Mouse (Mus musculus) MEL (cell line): Measurements from ENCODE around the gene Hrct1. TPM values are rescaled to one million over a fixed set of nuclear protein-coding genes. Genes with fewer than 3 reads are reported as not detected.

Experiments
- DNase-seq: peaks from one replicate; pipeline ENCODE4 v3.0.0; 2011; ENCODE audit warnings: low read depth, low spot score
- H3K27ac ChIP-seq: 2 replicates; pipeline ENCODE4 v1.5.1; 2012; ENCODE audit warnings: low read depth, mild to moderate bottlenecking, control low read depth, low read length, moderate library complexity; ENCODE audit not compliant: control insufficient read depth
- H3K27me3 ChIP-seq, 2 experiments: fragments of 150-350 bp in 1 of 2; sonication (generic) in 1 of 2; 2 replicates each; pipeline ENCODE4 v1.6.1; 2012; ENCODE audit warnings: low read length in 2 of 2, mild to moderate bottlenecking in 2 of 2, improper control_type of control experiment in 1 of 2, moderate library complexity in 1 of 2; ENCODE audit not compliant: insufficient read depth in 2 of 2, control insufficient read depth in 1 of 2
- H3K36me3 ChIP-seq, 2 experiments: 2 replicates each; pipeline ENCODE4 v1.6.1; 2012 to 2014; ENCODE audit warnings: low read length in 2 of 2, improper control_type of control experiment in 1 of 2, inconsistent platforms in 1 of 2, mild to moderate bottlenecking in 1 of 2; ENCODE audit not compliant: insufficient read depth in 2 of 2, control insufficient read depth in 1 of 2
- H3K4me1 ChIP-seq, 2 experiments: fragments of 150-350 bp in 1 of 2; sonication (generic) in 1 of 2; 2 replicates each; pipeline ENCODE4 v1.6.1; 2012; ENCODE audit warnings: low read length in 2 of 2, improper control_type of control experiment in 1 of 2, mild to moderate bottlenecking in 1 of 2; ENCODE audit not compliant: insufficient read depth in 2 of 2, control insufficient read depth in 1 of 2
- H3K4me3 ChIP-seq, 2 experiments: fragments of 150-350 bp in 1 of 2; sonication (generic) in 1 of 2; 2 replicates each; pipeline ENCODE4 v1.5.1; 2012; ENCODE audit warnings: low read depth in 2 of 2, low read length in 2 of 2, mild to moderate bottlenecking in 2 of 2, moderate library complexity in 2 of 2, control low read depth in 1 of 2, improper control_type of control experiment in 1 of 2; ENCODE audit not compliant: control insufficient read depth in 1 of 2, insufficient read depth in 1 of 2
- H3K79me2 ChIP-seq: 2 replicates; pipeline ENCODE4 v1.6.1; 2012; ENCODE audit warnings: mild to moderate bottlenecking, low read length, moderate library complexity; ENCODE audit not compliant: control insufficient read depth, poor library complexity, insufficient read depth
- H3K9ac ChIP-seq: 2 replicates; pipeline ENCODE4 v1.6.1; 2012; ENCODE audit warnings: low read depth, mild to moderate bottlenecking, control low read depth, low read length, moderate library complexity; ENCODE audit not compliant: control insufficient read depth, poor library complexity, severe bottlenecking
- H3K9me3 ChIP-seq: fragments of 150-350 bp; sonication (generic); replicated peaks from 2 replicates; pipeline ENCODE4 v1.6.1; 2012; ENCODE audit warnings: mild to moderate bottlenecking, low read length, improper control_type of control experiment, moderate library complexity; ENCODE audit not compliant: insufficient read depth
- BHLHE40 ChIP-seq: IDR thresholded peaks from 2 replicates; pipeline ENCODE4 v1.6.1; 2012; ENCODE audit warnings: low read depth, mild to moderate bottlenecking, inconsistent platforms, low read length, improper control_type of control experiment, borderline replicate concordance
- CHD1 ChIP-seq: IDR thresholded peaks from 2 replicates; pipeline ENCODE4 v1.6.1; 2012; ENCODE audit warnings: low read depth, mild to moderate bottlenecking, inconsistent platforms, low read length, improper control_type of control experiment
- EP300 ChIP-seq, 2 experiments: IDR thresholded peaks; 2 replicates each; pipeline ENCODE4 v1.6.1; 2011; ENCODE audit warnings: improper control_type of control experiment in 2 of 2, low read length in 2 of 2, low read depth in 1 of 2, mild to moderate bottlenecking in 1 of 2
- GABPA ChIP-seq: IDR thresholded peaks from 2 replicates; pipeline ENCODE4 v1.6.1; 2012; ENCODE audit warnings: low read depth, mild to moderate bottlenecking, inconsistent platforms, low read length, improper control_type of control experiment, moderate library complexity
- GATA1 ChIP-seq: IDR thresholded peaks from 2 replicates; pipeline ENCODE4 v1.6.1; 2011; ENCODE audit warnings: low read depth, low read length, improper control_type of control experiment
- HCFC1 ChIP-seq: IDR thresholded peaks from 2 replicates; pipeline ENCODE4 v1.6.1; 2012; ENCODE audit warnings: low read depth, mild to moderate bottlenecking, inconsistent platforms, low read length, improper control_type of control experiment, moderate library complexity
- JUND ChIP-seq: IDR thresholded peaks from 2 replicates; pipeline ENCODE4 v1.6.1; 2011; ENCODE audit warnings: low read depth, mild to moderate bottlenecking, improper control_type of control experiment, low read length
- MAFK ChIP-seq: IDR thresholded peaks from 2 replicates; pipeline ENCODE4 v1.6.1; 2011; ENCODE audit warnings: low read depth, mild to moderate bottlenecking, low read length, improper control_type of control experiment, borderline replicate concordance
- MAZ ChIP-seq: IDR thresholded peaks from 2 replicates; pipeline ENCODE4 v1.6.1; 2012; ENCODE audit warnings: low read depth, mild to moderate bottlenecking, inconsistent platforms, low read length, improper control_type of control experiment
- MXI1 ChIP-seq: IDR thresholded peaks from 2 replicates; pipeline ENCODE4 v1.6.1; 2011; ENCODE audit warnings: mild to moderate bottlenecking, low read depth, low read length, improper control_type of control experiment
- MYB ChIP-seq: IDR thresholded peaks from 2 replicates; pipeline ENCODE4 v1.6.1; 2011; ENCODE audit warnings: mild to moderate bottlenecking, low read depth, low read length, improper control_type of control experiment
- NELFE ChIP-seq: IDR thresholded peaks from 2 replicates; pipeline ENCODE4 v1.6.1; 2011; ENCODE audit warnings: low read depth, low read length, improper control_type of control experiment
- POLR2A ChIP-seq, 2 experiments: IDR thresholded peaks; 2 replicates each; pipeline ENCODE4 v1.6.1; 2011 to 2012; ENCODE audit warnings: low read length in 2 of 2, mild to moderate bottlenecking in 2 of 2, control low read depth in 1 of 2, improper control_type of control experiment in 1 of 2, low read depth in 1 of 2, moderate library complexity in 1 of 2; ENCODE audit not compliant: control insufficient read depth in 1 of 2, insufficient read depth in 1 of 2, poor library complexity in 1 of 2
- POLR2AphosphoS5 ChIP-seq: IDR thresholded peaks from 2 replicates; pipeline ENCODE4 v1.6.1; 2012; ENCODE audit warnings: low read depth, borderline replicate concordance, mild to moderate bottlenecking, inconsistent platforms, low read length, moderate library complexity, mixed read lengths
- RAD21 ChIP-seq: IDR thresholded peaks from 2 replicates; pipeline ENCODE4 v1.6.1; 2011; ENCODE audit warnings: mild to moderate bottlenecking, low read depth, low read length, improper control_type of control experiment
- SIN3A ChIP-seq: IDR thresholded peaks from 2 replicates; pipeline ENCODE4 v1.6.1; 2012; ENCODE audit warnings: low read length, improper control_type of control experiment, inconsistent platforms
- USF2 ChIP-seq, 2 experiments: IDR thresholded peaks; 2 replicates each; pipeline ENCODE4 v1.6.1; 2011 to 2012; ENCODE audit warnings: improper control_type of control experiment in 2 of 2, low read length in 2 of 2, borderline replicate concordance in 1 of 2, inconsistent platforms in 1 of 2, low read depth in 1 of 2, mild to moderate bottlenecking in 1 of 2; ENCODE audit not compliant: insufficient read depth in 1 of 2
- ZMIZ1 ChIP-seq: IDR thresholded peaks from 2 replicates; pipeline ENCODE4 v1.6.1; 2012; ENCODE audit warnings: low read depth, mild to moderate bottlenecking, inconsistent platforms, low read length, improper control_type of control experiment, moderate library complexity
- ZNF384 ChIP-seq: IDR thresholded peaks from 2 replicates; pipeline ENCODE4 v1.6.1; 2012; ENCODE audit warnings: low read depth, mild to moderate bottlenecking, inconsistent platforms, low read length, improper control_type of control experiment
- polyA plus RNA-seq, 2 experiments: library from polyadenylated mRNA; stranded (reverse) in 1 of 2; unstranded in 1 of 2; fragments of >175 nt in 1 of 2; fragments of >200 nt in 1 of 2; gene quantifications; 2 replicates each; pipeline versions ENCODE4 v1.2.1 to v1.2.4; 2012; ENCODE audit warnings: low replicate concordance in 2 of 2, low read depth in 1 of 2; ENCODE audit not compliant: insufficient read length in 2 of 2, insufficient read depth in 1 of 2, missing spikeins in 1 of 2
- total RNA-seq: library from RNA; depleted of rRNA; stranded (reverse); fragments of 300-350 nt; gene quantifications from 2 replicates; pipeline ENCODE4 v1.2.3, GENCODE M21; 2012

Gene Hrct1
- total and polyA plus RNA-seq, 3 experiments: not detected

- no peak within 1 kb of the TSS for H3K4me3 ChIP-seq
- TF ChIP-seq POLR2A (IDR thresholded peaks at IDR 0.05; ENCODE audit: control insufficient read depth in 1 of 2, insufficient read depth in 1 of 2, low read depth in 1 of 2, low read length in 2 of 2, poor library complexity in 1 of 2) (no peak), SIN3A (no peak), GATA1 (no peak), ZMIZ1 (no peak), HCFC1 (no peak), RAD21 (no peak), JUND (no peak), BHLHE40 (no peak), USF2 (IDR thresholded peaks at IDR 0.05; ENCODE audit: borderline replicate concordance in 1 of 2, insufficient read depth in 1 of 2, low read depth in 1 of 2, low read length in 2 of 2) (no peak)
- TF ChIP-seq, all 39 proteins: peak for 0
- no peak for DNase-seq
- Histone ChIP-seq H3K4me1 (no peaks in the 10 kb centered on the region), H3K79me2 (no peaks in the 10 kb centered on the region), H3K36me3 (no peaks in the 10 kb centered on the region), H3K27me3 (peaks cover 4 to 8% of the 10 kb centered on the region in 2 experiments), H3K9me3 (no peaks in the 10 kb centered on the region), H3K27ac (no peak within 1 kb of the TSS), H3K9ac (no peak within 1 kb of the TSS)
Measured at GRCm38 (mm10) chr4:43770909-43771308, 43.9 kb downstream of the Hrct1 start, which contains the start of gene Olfr159. TSS of gene Olfr159 (minus strand) at chr4:43771009.

DNA sequence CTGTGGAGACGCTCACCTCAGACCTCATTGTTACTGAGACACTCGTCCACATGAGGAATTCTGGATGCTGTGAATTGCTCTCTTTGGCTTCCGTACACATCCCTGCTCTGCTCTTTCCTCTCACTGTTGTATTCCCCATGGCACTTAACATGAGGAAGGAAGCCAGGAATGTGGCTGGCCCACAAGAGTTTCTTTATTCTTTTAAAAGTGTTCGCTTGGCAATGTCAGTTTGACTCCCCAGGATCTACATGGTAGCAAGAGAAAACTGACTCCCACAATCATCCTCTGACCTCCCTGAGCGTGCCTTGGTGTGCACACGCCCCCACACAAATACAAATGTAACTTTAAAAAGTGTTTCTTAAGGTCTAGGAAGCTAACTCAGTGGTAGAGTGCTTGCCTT, 44.6 kb downstream of the Hrct1 start:
- H3K9ac ChIP-seq: no peak overlapping the region
- no peak for TF ChIP-seq ZNF384
- TF ChIP-seq NELFE: no peak
- no peak for TF ChIP-seq USF2 (IDR thresholded peaks at IDR 0.05; ENCODE audit: borderline replicate concordance in 1 of 2, insufficient read depth in 1 of 2, low read depth in 1 of 2, low read length in 2 of 2)
- no peak for TF ChIP-seq POLR2A (IDR thresholded peaks at IDR 0.05; ENCODE audit: control insufficient read depth in 1 of 2, insufficient read depth in 1 of 2, low read depth in 1 of 2, low read length in 2 of 2, poor library complexity in 1 of 2)
- TF ChIP-seq MYB: no peak
- TF ChIP-seq, all 39 proteins: peak for 0
- H3K36me3 ChIP-seq: no peaks in the 10 kb centered on the region
- H3K27ac ChIP-seq: no peak overlapping the region
- no peaks in the 10 kb centered on the region for H3K4me1 ChIP-seq
- H3K79me2 ChIP-seq: no peaks in the 10 kb centered on the region
- no peak overlapping the region for H3K4me3 ChIP-seq
- no peaks in the 10 kb centered on the region for H3K9me3 ChIP-seq
- DNase-seq: no peak
- H3K27me3 ChIP-seq: peaks cover 5 to 8% of the 10 kb centered on the region in 2 experiments

DNA sequence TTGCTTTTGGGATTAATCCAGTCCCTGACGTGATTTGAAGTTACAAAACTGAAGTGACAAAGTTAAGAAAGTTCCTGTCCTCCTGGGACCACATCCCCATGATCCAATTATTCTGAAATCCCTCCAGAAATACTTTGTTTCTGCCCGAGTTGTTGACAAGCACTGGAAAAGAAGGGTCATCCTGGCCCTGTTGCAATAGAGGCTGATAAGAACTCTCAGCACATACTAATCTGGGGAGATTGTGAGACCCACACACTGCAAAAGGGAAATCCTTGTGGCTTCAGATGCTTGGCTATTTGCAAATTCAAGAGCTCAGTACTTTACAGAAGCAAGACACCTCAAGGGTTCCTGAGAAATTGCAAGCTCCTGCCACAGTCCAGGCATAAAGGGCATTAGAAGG, 45.3 kb downstream of the Hrct1 start:
- Histone ChIP-seq H3K36me3 (no peaks in the 10 kb centered on the region), H3K4me1 (no peaks in the 10 kb centered on the region), H3K4me3 (no peak overlapping the region), H3K27me3 (peaks cover 5 to 9% of the 10 kb centered on the region in 2 experiments), H3K9ac (no peak overlapping the region), H3K79me2 (no peaks in the 10 kb centered on the region), H3K27ac (no peak overlapping the region), H3K9me3 (no peaks in the 10 kb centered on the region)
- no peak for TF ChIP-seq ZNF384
- TF ChIP-seq JUND: no peak
- no peak for TF ChIP-seq MYB
- TF ChIP-seq EP300 (IDR thresholded peaks at IDR 0.05; ENCODE audit: low read depth in 1 of 2, low read length in 2 of 2): no peak
- TF ChIP-seq POLR2AphosphoS5: no peak
- no peak for TF ChIP-seq MAZ
- no peak for TF ChIP-seq GABPA
- no peak for TF ChIP-seq MXI1
- no peak for TF ChIP-seq CHD1
- no peak for TF ChIP-seq NELFE
- TF ChIP-seq MAFK: no peak
- no peak for DNase-seq
